Mouse (Mus musculus): Measurements from ENCODE around the gene Pxmp2. TPM values are rescaled to one million over a fixed set of nuclear protein-coding genes. Genes with fewer than 3 reads are reported as not detected.

Pxmp2 gene
- total RNA-seq (2023): 1 to 10 TPM; 1.5 to 1.6 TPM

GRCm38 (mm10) chr5:110285770-110286445 lies at the start of gene Pxmp2, which contains the start of gene Pole:
TSS of gene Pxmp2 (minus strand) at chr5:110286186.
TSS of gene Pole (plus strand) at chr5:110286306.

GRCm38 (mm10) chr5:110269141-110270101 lies 16.6 kb downstream of the Pxmp2 start, which contains the start of gene Pgam5:
TSS of gene Pgam5 (minus strand) at chr5:110269913.

GRCm38 (mm10) chr5:110230780-110231461 lies 55.1 kb downstream of the Pxmp2 start, which contains the start of gene Ankle2:
TSS of gene Ankle2 (plus strand) at chr5:110231004.

Other genes starting within 250 kb of the Pxmp2 start
- gene Gm17655, start 213.7 kb downstream of the Pxmp2 start, total RNA-seq (2023): 10 to 100 TPM; 13.2 to 13.8 TPM
- gene Gm35315, start 191.8 kb downstream of the Pxmp2 start, total RNA-seq (2023): 1 to 10 TPM in 1 of 2 experiments, under 1 TPM in 1; 0.39 to 1.7 TPM
- gene Plcxd1, start 186.2 kb downstream of the Pxmp2 start, total RNA-seq (2023): 1 to 10 TPM in 1 of 2 experiments, under 1 TPM in 1; 0.67 to 1.0 TPM
- 100 to 1,000 TPM; 116 to 142 TPM for gene Gtpbp6, start 178.0 kb downstream of the Pxmp2 start, total RNA-seq (2023)
- gene Zfp605, start 176.1 kb downstream of the Pxmp2 start, total RNA-seq (2023): 1 to 10 TPM; 7.4 to 9.2 TPM
- gene Chfr, start 150.3 kb downstream of the Pxmp2 start, total RNA-seq (2023): 100 to 1,000 TPM in 1 of 2 experiments, 10 to 100 TPM in 1; 91.0 to 103 TPM
- gene Golga3, start 109.5 kb downstream of the Pxmp2 start, total RNA-seq (2023): 10 to 100 TPM; 31.9 to 44.3 TPM
- 10 to 100 TPM; 47.5 to 57.6 TPM for gene Ankle2, start 55.2 kb downstream of the Pxmp2 start, total RNA-seq (2023)
- gene Pgam5, start 16.3 kb downstream of the Pxmp2 start, total RNA-seq (2023): 10 to 100 TPM; 32.4 to 43.9 TPM
- gene Pole, start 120 bp upstream of the Pxmp2 start, total RNA-seq (2023): 1 to 10 TPM; 7.3 to 10.0 TPM
- gene P2rx2, start 57.0 kb upstream of the Pxmp2 start, total RNA-seq (2023): under 1 TPM in 1 of 2 experiments, not detected in 1; 0.65 TPM
- gene Lrcol1, start 58.5 kb upstream of the Pxmp2 start, total RNA-seq (2023): not detected
- 100 to 1,000 TPM; 172 to 223 TPM for gene Fbrsl1, start 162.3 kb upstream of the Pxmp2 start, total RNA-seq (2023)